Mouse (Mus musculus) midbrain, embryonic 15.5 days (tissue): ENCODE data around the gene Cd151. TPM values are rescaled to one million over a fixed set of nuclear protein-coding genes. Genes with fewer than 3 reads are reported as not detected.

Source experiments
- ATAC-seq: fragments of 200-750 bp; cut with Nextera tagmentation; replicated peaks from 2 replicates; pipeline ENCODE4 v1.8.0; 2017; ENCODE audit warnings: moderate TSS enrichment
- H3K27ac ChIP-seq: fragments of 300-500 bp; sonication (generic); 2 replicates; pipeline ENCODE4 v1.5.1; 2015; ENCODE audit warnings: mild to moderate bottlenecking, inconsistent platforms
- H3K27me3 ChIP-seq: fragments of 300-500 bp; sonication (generic); replicated peaks from 2 replicates; pipeline ENCODE4 v1.6.1; 2015; ENCODE audit warnings: inconsistent platforms
- H3K36me3 ChIP-seq: fragments of 300-500 bp; sonication (generic); replicated peaks from 2 replicates; pipeline ENCODE4 v1.6.1; 2015; ENCODE audit warnings: inconsistent platforms
- H3K4me1 ChIP-seq: fragments of 300-500 bp; sonication (generic); 2 replicates; pipeline ENCODE4 v1.6.1; 2015; ENCODE audit warnings: inconsistent platforms
- H3K4me2 ChIP-seq: fragments of 300-500 bp; sonication (generic); 2 replicates; pipeline ENCODE4 v1.6.1; 2015; ENCODE audit warnings: inconsistent platforms, mild to moderate bottlenecking, moderate library complexity
- H3K4me3 ChIP-seq: fragments of 300-500 bp; sonication (generic); 2 replicates; pipeline ENCODE4 v1.5.1; 2015; ENCODE audit warnings: mild to moderate bottlenecking, inconsistent platforms
- H3K9ac ChIP-seq: fragments of 300-500 bp; sonication (generic); 2 replicates; pipeline ENCODE4 v1.6.1; 2015; ENCODE audit warnings: mild to moderate bottlenecking, inconsistent platforms
- H3K9me3 ChIP-seq: fragments of 300-500 bp; sonication (generic); 2 replicates; pipeline ENCODE4 v1.6.1; 2016; ENCODE audit warnings: inconsistent platforms
- WGBS: fragments of 180-500 bp; shearing (Covaris S2); methylation state at CpG from one replicate; pipeline ENCODE4 v1.1.7; 2015; ENCODE audit warnings: mixed read lengths; 5-methylcytosine and 5-hydroxymethylcytosine counted together
- polyA plus RNA-seq: library from polyadenylated mRNA; unstranded; fragments of >200 nt; fragmentation: Nextera tagmentation; extraction: Ambion mirVana; gene quantifications from 2 replicates; pipeline ENCODE4 v1.2.1, GENCODE M21; 2015

Cd151 gene
- polyA plus RNA-seq, 1 experiment from 2014 or later, result 18.8 TPM

DNA sequence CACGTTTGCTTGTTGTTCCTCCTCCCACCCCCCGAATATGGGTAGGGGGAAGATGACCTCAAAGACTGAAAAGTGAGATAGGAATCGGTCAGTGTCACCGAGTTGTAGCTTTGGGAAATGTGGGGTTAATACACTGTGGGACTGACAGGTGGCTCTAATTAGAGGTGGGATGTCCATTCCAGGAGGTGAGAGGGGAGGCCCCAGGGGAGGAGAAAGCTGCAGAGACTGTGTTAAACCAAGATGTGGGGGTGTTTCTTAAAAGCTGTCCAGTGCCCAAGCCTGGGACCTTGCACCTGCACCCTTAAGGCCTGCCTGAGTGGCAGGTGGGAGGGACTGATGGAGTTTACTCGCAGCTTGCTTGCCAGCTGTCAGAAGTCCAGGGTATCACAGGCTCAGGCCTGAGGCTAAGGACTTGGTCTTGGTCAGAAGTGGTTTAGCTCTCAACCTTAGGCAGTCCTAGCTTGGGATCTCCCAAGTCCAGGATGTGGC is 4.8 kb upstream of the Cd151 start:
- Histone ChIP-seq H3K4me2 (peak overlapping the region; percentile 59), H3K4me3 (peak overlapping the region; percentile 38), H3K4me1 (peaks cover 20% of the 10 kb centered on the region), H3K9me3 (no peaks in the 10 kb centered on the region), H3K27me3 (peaks cover 65% of the 10 kb centered on the region), H3K27ac (no peak overlapping the region), H3K36me3 (0 out of 2 replicates have a peak, but pooled peaks cover 4% of the 10 kb centered on the region), H3K9ac (0 out of 2 replicates have a peak overlapping the region, but pooled peaks have one; percentile 40)
- no peak for ATAC-seq
- WGBS, result 24% methylated on average over 5 of the region's 5 CpGs

DNA sequence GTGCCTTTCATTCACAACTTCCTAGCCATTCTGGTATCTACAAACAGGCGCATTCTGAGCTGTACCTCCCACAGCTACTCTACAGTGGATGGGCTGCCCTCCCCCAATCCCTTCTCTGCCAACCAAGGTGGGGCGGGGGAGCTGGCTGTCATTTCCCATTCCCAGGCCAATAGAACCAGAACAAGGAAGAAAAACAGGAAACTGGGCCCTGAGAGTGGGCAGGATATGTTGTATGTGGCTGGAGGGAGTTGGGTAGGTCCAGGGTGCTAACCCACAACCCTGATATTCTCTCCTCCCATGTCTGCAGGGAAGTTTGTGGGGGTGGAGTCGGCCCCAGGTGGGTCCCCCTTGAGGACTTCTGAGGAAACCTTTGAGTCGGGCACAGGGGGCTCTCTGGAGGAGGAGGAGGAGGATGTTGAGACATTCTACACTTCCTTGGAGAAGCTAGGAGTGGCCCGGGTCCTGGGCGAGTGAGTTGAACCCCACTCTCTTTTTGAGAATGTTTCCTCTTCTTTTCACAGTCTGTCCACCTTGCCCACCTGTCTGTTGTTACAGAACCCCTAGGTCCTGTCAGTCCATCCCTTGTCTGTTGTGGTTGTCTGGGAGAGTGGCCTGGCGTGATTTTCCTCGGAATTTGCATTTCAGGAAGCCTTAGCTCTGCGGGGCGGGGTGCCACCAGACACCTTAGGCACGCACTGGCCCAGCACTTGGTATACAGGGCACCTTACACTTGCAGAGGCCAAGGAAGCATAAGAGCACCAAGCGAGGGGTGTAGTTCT is 3.2 kb upstream of the Cd151 start:
- Histone ChIP-seq H3K36me3 (0 out of 2 replicates have a peak, but pooled peaks cover 4% of the 10 kb centered on the region), H3K4me3 (0 out of 2 replicates have a peak overlapping the region, but pooled peaks have one; percentile 10), H3K9ac (no peak overlapping the region), H3K4me2 (no peak overlapping the region), H3K9me3 (no peaks in the 10 kb centered on the region), H3K4me1 (peaks cover 35% of the 10 kb centered on the region), H3K27me3 (peaks cover 65% of the 10 kb centered on the region), H3K27ac (no peak overlapping the region)
- ATAC-seq, result no peak
- 19% methylated on average over 12 of the region's 12 CpGs for WGBS

DNA sequence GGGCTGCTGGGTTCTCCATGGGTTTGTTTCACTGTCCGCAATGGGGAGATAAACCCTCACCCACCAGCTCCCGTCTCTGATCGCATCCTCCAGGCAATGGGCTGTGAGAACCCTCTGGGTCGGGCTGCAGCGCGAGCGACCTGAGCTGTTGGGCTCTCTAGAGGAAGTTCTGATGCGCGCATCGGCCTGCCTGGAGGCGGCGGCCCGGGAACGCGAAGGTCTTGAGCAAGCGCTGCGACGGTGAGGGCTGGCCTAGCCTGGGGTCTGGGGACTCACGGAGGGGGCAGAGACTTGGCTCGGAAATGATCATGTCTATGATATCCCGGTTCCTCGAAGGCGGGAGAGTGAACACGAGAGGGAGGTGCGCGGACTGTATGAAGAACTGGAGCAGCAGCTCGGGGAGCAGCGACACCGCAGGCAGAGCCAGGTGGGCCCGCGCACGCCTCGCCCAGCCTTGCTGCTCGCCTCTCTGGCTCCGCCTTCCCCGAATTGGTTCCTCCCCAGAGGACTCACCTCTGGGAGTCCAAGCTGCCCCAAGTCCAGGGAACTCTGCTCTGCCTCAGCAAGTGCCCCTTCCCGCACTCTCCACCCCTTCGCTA is 2.5 kb upstream of the Cd151 start:
- H3K36me3 ChIP-seq, result no peaks in the 10 kb centered on the region
- peaks cover 61% of the 10 kb centered on the region for H3K27me3 ChIP-seq
- no peaks in the 10 kb centered on the region for H3K9me3 ChIP-seq
- ATAC-seq, result no peak
- WGBS, result 8% methylated on average over 38 of the region's 38 CpGs
- peaks cover 42% of the 10 kb centered on the region for H3K4me1 ChIP-seq
- H3K27ac ChIP-seq, result no peak overlapping the region
- peak overlapping the region; percentile 35 for H3K4me2 ChIP-seq
- 0 out of 2 replicates have a peak overlapping the region, but pooled peaks have one; percentile 9 for H3K9ac ChIP-seq
- H3K4me3 ChIP-seq, result peak overlapping the region; percentile 10; the same call in 1 of the 2 replicates

DNA sequence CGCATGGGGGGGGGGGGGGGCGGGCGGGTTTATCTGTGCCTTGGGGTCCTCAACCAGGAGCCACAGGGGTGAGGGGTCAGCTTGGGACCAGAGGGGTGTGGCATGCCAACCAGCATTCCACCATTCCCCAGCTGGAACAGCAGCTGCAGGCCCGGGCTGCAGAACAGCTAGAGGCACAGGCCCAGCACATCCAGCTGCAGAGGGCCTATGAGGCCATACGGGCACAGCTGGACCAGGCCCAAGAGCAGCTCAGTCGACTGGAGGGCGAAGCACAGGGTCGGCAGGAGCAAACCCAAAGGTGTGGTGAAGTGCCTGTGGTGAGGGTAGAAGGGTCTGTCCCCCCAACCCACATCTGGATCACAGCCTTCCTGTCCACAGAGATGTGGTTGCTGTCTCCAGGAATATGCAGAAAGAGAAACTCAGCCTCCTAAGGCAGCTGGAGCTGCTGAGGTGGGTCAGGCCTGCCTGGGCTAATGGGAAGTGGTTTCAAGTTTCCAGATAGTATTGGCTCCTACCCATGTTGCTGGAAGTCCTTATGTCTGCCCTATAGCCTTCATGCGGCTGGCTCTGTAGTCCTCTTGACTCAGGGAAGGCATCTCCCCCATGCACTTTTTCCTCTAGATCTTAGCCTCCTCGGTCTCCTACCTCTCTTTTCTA is 1.7 kb upstream of the Cd151 start:
- Histone ChIP-seq H3K9ac (no peak overlapping the region), H3K9me3 (no peaks in the 10 kb centered on the region), H3K4me1 (peaks cover 46% of the 10 kb centered on the region), H3K27ac (no peak overlapping the region), H3K27me3 (peaks cover 55% of the 10 kb centered on the region), H3K36me3 (0 out of 2 replicates have a peak, but pooled peaks cover under 1% of the 10 kb centered on the region), H3K4me3 (no peak overlapping the region), H3K4me2 (no peak overlapping the region)
- 36% methylated on average over 10 of the region's 10 CpGs for WGBS
- ATAC-seq, result no peak

DNA sequence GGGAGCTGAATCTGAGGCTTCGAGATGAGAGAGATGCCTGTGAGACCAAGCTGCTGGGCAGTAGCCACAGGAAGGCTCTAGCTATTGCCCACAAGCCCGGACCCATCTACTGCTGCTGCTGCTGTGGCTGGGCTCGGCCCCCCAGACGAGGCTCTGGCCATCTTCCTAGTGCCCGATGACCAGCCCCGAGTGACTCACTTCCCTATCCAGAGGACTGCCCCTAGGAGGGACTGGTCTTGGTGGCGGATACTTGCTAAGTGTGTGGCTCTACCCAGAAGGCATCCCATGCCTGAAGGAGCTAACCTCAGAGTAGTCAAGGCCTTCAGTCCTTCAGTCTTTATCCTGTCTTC is 1.2 kb upstream of the Cd151 start:
- Histone ChIP-seq H3K27ac (no peak overlapping the region), H3K4me1 (peaks cover 46% of the 10 kb centered on the region), H3K9me3 (no peaks in the 10 kb centered on the region), H3K36me3 (peaks cover 4% of the 10 kb centered on the region), H3K4me3 (no peak overlapping the region), H3K9ac (no peak overlapping the region), H3K27me3 (peaks cover 50% of the 10 kb centered on the region), H3K4me2 (no peak overlapping the region)
- no peak for ATAC-seq
- WGBS, result 80% methylated on average over 7 of the region's 7 CpGs

DNA sequence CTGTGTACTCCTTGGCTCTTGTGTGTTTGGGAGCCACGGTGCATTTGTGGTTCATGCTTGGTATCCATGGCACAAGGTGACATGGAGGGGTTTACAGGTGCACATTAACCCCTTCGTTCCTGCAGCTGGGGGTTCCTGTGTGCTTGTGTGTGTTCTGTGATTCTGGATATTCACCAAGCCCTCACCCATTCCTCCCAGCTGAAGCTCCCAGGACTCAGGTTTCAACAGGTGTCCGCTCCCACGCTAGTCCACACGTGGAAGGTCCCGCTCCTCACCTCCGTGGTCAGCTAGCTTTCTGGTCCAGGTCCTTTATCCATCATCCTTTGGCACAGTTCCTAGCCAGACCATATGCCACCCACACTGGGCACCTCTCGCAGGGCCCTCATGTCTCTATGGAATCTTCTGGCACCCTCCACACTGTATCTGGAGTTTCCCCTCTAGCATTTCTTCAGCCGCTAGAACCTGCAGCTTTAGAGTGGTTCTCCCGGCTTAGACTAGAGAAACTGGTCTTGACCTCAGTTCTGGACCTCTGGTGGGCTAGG is 514 bp upstream of the Cd151 start:
- Histone ChIP-seq H3K27ac (no peak overlapping the region), H3K27me3 (peaks cover 43% of the 10 kb centered on the region), H3K36me3 (peaks cover 9% of the 10 kb centered on the region), H3K4me1 (peaks cover 42% of the 10 kb centered on the region), H3K4me3 (peak overlapping the region; percentile 50), H3K9me3 (no peaks in the 10 kb centered on the region), H3K9ac (peak overlapping the region; percentile 58; the same call in 1 of the 2 replicates), H3K4me2 (peak overlapping the region; percentile 62)
- 62% methylated on average over 10 of the region's 10 CpGs for WGBS
- no peak for ATAC-seq

DNA sequence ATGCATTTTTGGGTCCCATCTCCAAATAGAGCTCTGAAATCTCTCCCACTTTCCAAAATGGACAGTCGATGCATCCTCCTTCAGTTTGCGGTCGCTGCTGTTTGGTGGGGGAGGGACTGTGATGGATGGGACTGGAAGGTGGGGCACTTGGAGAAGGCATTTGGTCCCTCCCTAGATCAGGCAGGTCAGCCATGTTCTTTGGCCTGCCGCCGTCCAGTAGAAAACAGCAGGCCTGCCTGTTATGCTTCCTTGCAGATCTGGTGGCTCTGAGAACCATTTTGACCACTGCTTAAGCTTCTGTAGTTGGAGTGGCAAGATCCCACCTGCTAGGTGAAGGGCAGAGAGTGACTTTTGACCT is 951 bp downstream of the Cd151 start:
- H3K4me1 ChIP-seq, result peaks cover 38% of the 10 kb centered on the region
- peaks cover 30% of the 10 kb centered on the region for H3K27me3 ChIP-seq
- 20% methylated on average over 5 of the region's 5 CpGs for WGBS

DNA sequence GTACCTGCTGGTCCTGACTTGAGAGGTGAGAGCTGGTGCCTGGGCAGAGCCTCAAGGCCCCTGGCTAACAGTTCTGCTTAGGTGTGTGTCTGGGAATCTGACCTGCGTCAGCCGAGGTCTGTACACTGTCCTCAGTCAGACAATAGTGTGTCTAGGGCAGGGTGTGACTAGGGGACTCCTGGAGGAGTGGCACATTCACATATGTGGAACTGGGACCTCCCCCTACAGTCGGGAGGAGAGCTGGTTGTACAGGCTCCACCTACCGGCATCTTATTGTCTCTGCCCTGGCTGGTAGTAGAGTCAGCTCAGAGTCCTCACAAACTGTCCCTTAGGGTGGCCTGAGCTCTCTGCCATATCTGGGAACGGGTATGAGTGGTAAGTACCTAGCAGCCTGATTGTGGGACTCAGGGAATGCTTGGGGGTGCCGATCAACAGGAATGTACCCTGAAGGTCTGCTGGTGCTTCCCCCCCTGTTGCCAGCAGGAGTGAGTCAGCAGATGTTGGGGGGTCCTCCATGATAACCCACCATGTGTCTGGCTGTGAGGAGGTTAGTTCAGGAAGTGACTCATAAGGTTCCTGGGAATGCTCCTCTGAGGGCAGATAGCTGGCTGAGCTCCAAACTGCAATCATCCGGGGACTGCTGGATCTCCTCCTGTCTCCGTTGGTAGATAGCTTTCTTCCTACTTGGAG is 1.5 kb downstream of the Cd151 start:
- peak; percentile 80 for ATAC-seq
- H3K27ac ChIP-seq, result peak overlapping the region; percentile 79
- H3K36me3 ChIP-seq, result peaks cover 14% of the 10 kb centered on the region
- peak overlapping the region; percentile 50 for H3K4me3 ChIP-seq
- H3K27me3 ChIP-seq, result peaks cover 25% of the 10 kb centered on the region
- peak overlapping the region; percentile 62 for H3K4me2 ChIP-seq
- H3K9ac ChIP-seq, result peak overlapping the region; percentile 58
- WGBS, result 13% methylated on average over 8 of the region's 8 CpGs
- no peaks in the 10 kb centered on the region for H3K9me3 ChIP-seq
- H3K4me1 ChIP-seq, result peaks cover 42% of the 10 kb centered on the region

More for the DNA sequence above, 951 bp downstream of the Cd151 start:
- H3K27ac ChIP-seq, result peak overlapping the region; percentile 79
- ATAC-seq, result peak; percentile 24; the same call in 1 of the 2 replicates
- H3K4me2 ChIP-seq, result peak overlapping the region; percentile 62
- H3K9ac ChIP-seq, result peak overlapping the region; percentile 58
- H3K9me3 ChIP-seq, result no peaks in the 10 kb centered on the region
- H3K36me3 ChIP-seq, result peaks cover 14% of the 10 kb centered on the region
- H3K4me3 ChIP-seq, result peak overlapping the region; percentile 50

DNA sequence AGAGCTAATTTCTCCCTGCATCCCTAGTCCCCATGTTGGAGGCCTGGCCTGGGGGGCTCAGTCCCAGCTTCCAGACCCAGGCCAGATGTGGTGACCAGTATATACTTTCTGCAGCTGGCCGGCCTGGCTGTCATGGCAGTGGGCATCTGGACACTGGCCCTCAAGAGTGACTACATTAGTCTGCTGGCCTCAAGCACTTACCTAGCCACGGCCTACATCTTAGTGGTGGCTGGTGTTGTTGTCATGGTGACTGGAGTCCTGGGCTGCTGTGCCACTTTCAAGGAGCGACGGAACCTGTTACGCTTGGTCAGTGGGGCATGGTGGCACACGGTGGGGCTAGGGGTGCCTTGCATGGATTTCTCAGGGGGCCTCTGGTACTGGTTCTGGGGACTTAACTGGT is 2.2 kb downstream of the Cd151 start:
- Histone ChIP-seq H3K9me3 (no peaks in the 10 kb centered on the region), H3K27ac (peak overlapping the region; percentile 79), H3K4me3 (peak overlapping the region; percentile 50), H3K4me1 (peaks cover 49% of the 10 kb centered on the region), H3K36me3 (peaks cover 14% of the 10 kb centered on the region), H3K4me2 (peak overlapping the region; percentile 62), H3K9ac (peak overlapping the region; percentile 58), H3K27me3 (peaks cover 18% of the 10 kb centered on the region)
- 50% methylated on average over 6 of the region's 6 CpGs for WGBS
- ATAC-seq, result no peak

DNA sequence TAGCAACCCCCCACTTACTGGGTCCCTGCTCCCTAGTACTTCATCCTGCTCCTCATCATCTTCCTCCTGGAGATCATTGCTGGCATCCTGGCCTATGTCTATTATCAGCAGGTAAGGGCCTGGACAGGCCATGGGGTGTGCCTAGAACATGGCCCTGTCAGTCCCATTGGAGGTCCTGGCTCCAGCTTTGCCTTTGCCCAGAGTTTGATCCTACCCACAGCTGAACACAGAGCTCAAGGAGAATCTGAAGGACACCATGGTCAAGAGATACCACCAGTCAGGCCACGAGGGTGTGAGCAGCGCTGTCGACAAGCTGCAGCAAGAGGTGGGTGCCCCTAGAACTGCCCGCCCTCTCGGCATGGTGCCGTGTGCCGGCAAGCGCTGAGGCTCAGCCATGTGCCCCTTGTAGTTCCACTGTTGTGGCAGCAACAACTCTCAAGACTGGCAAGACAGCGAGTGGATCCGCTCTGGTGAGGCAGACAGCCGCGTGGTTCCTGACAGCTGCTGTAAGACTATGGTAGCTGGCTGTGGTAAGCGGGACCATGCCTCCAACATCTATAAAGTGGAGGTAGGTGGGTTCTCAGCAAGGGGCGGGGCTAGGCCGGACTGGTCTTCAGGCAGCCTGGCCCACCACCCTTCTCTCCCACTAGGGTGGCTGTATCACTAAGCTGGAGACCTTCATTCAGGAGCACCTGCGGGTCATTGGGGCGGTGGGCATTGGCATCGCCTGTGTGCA is 2.9 kb downstream of the Cd151 start:
- peaks cover 11% of the 10 kb centered on the region for H3K27me3 ChIP-seq

DNA sequence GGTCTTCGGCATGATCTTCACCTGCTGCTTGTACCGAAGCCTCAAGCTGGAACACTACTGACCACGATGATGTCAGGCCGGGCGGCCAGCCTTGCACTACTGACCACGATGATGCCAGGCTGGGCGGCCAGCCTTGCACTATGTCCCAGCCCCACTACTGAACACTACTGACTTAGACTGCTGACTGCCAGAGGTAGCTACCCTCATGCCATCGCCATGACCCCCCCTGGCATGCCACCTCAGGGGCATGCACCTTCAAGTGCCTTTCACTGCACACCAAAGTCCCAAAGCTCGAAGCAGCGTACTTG is 3.4 kb downstream of the Cd151 start:
- H3K9me3 ChIP-seq, result no peaks in the 10 kb centered on the region
- peaks cover 14% of the 10 kb centered on the region for H3K36me3 ChIP-seq
- peaks cover 6% of the 10 kb centered on the region for H3K27me3 ChIP-seq
- 93% methylated on average over 10 of the region's 10 CpGs for WGBS
- ATAC-seq, result no peak
- peaks cover 45% of the 10 kb centered on the region for H3K4me1 ChIP-seq
- H3K4me2 ChIP-seq, result no peak overlapping the region
- H3K4me3 ChIP-seq, result no peak overlapping the region
- H3K27ac ChIP-seq, result no peak overlapping the region
- H3K9ac ChIP-seq, result no peak overlapping the region

More for the DNA sequence above, 2.9 kb downstream of the Cd151 start:
- H3K36me3 ChIP-seq, result peaks cover 14% of the 10 kb centered on the region
- H3K27ac ChIP-seq, result no peak overlapping the region
- 0 out of 2 replicates have a peak overlapping the region, but pooled peaks have one; percentile 28 for H3K9ac ChIP-seq
- no peak overlapping the region for H3K4me3 ChIP-seq
- no peak for ATAC-seq
- H3K4me1 ChIP-seq, result peaks cover 45% of the 10 kb centered on the region
- WGBS, result 93% methylated on average over 18 of the region's 18 CpGs
- peak overlapping the region; percentile 62 for H3K4me2 ChIP-seq
- no peaks in the 10 kb centered on the region for H3K9me3 ChIP-seq
